Mouse (Mus musculus) midbrain, embryonic 10.5 days (tissue): Measurements from ENCODE around the gene Sfswap. TPM values are rescaled to one million over a fixed set of nuclear protein-coding genes. Genes with fewer than 3 reads are reported as not detected.

Experiments used
- DNase-seq: peaks from one replicate; pipeline ENCODE4 v3.0.0-alpha.2; 2017; ENCODE audit warnings: low spot score
- H3K27ac ChIP-seq: fragments of 300-500 bp; sonication (generic); replicated peaks from 2 replicates; pipeline ENCODE4 v1.5.1; 2016; ENCODE audit warnings: mild to moderate bottlenecking
- H3K27me3 ChIP-seq: fragments of 300-500 bp; sonication (generic); 2 replicates; pipeline ENCODE4 v1.6.1; 2016; ENCODE audit warnings: low read depth, mild to moderate bottlenecking; ENCODE audit not compliant: poor library complexity, severe bottlenecking
- H3K36me3 ChIP-seq: fragments of 300-500 bp; sonication (generic); 2 replicates; pipeline ENCODE4 v1.6.1; 2016; ENCODE audit warnings: mild to moderate bottlenecking, moderate library complexity
- H3K4me1 ChIP-seq: fragments of 300-500 bp; sonication (generic); 2 replicates; pipeline ENCODE4 v1.6.1; 2016
- H3K4me3 ChIP-seq: fragments of 300-500 bp; sonication (generic); 2 replicates; pipeline ENCODE4 v1.5.1; 2016; ENCODE audit warnings: mild to moderate bottlenecking, moderate library complexity
- H3K9me3 ChIP-seq: fragments of 300-500 bp; sonication (generic); replicated peaks from 2 replicates; pipeline ENCODE4 v1.6.1; 2016; ENCODE audit warnings: mild to moderate bottlenecking
- WGBS: fragments of 180-500 bp; shearing (Covaris S2); methylation state at CpG from one replicate; pipeline ENCODE4 v1.1.7; 2016; 5-methylcytosine and 5-hydroxymethylcytosine counted together
- polyA plus RNA-seq: library from polyadenylated mRNA; unstranded; fragments of >200 nt; fragmentation: Nextera tagmentation; extraction: Ambion mirVana; gene quantifications from 2 replicates; pipeline ENCODE4 v1.2.1, GENCODE M21; 2016

Gene Sfswap
- polyA plus RNA-seq, 1 experiment from 2014 or later: 35.1 TPM

DNA sequence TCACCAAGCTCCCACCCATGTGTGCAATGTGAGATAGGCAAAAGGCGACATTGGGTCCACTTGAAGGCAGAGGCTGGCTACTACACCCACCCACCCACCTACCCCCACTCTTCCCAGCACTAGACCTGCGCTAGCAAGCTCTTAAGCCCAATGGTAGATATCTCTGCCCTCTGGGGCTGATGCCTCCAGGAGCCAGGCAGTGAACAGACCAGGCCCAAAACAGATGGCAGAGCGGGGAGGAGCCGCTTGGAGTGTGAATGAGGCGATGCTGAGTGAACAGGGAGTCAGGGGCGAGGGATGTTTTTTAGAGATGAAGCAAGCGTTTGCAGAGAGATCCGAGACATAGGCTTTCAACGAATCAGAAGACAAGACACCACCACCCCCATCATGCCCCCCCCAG, 79.6 kb downstream of the Sfswap start:
- 82% methylated on average over 9 of the region's 9 CpGs for WGBS
- no peaks in the 10 kb centered on the region for H3K9me3 ChIP-seq
- H3K4me1 ChIP-seq: peaks cover 29% of the 10 kb centered on the region
- no peaks in the 10 kb centered on the region for H3K36me3 ChIP-seq
- H3K4me3 ChIP-seq: no peak overlapping the region
- no peak overlapping the region for H3K27ac ChIP-seq
- peaks cover 51% of the 10 kb centered on the region for H3K27me3 ChIP-seq
- no peak for DNase-seq

DNA sequence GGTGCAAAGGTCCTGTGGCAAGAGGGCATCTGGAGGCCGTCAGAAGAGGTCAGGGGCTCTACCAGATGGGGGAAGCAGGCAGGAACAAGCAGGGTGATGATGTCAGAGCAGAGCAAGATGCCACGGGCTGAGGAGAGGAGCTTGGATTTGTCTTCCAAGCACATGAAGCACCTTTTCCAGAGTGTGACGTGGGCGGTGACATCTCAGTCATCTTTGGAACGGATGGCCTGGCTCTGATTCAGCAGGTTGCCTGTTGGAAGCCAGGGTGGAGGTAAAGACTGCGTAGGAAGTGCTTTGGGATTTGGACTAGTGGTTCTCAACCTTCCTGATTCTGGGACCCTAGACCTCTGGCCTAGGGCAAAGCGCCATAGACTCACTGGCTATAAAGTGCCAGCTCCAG, 80.0 kb downstream of the Sfswap start:
- Histone ChIP-seq H3K4me1 (peaks cover 31% of the 10 kb centered on the region), H3K9me3 (no peaks in the 10 kb centered on the region), H3K4me3 (no peak overlapping the region), H3K36me3 (no peaks in the 10 kb centered on the region), H3K27me3 (peaks cover 55% of the 10 kb centered on the region), H3K27ac (no peak overlapping the region)
- WGBS: 81% methylated on average over 7 of the region's 7 CpGs
- DNase-seq: no peak

DNA sequence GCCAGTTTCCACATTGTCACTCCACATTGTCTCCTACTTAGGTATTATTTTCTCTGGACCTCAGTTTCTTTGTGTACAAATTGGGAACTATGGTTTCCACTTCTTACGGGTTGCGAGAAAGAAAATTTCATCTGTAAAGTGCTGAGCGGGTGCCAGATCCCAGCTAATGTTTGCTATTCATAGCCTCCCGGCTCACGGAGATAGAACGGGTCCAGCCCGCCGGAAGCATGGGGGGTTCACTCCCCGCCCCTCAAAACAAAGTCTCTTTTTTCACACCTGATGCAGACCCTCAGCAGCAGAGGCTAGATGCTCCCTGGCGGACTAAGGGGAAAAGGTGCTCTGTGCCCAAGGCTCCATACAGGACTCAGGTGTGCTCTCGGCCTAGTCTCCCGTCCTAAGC, 82.3 kb downstream of the Sfswap start:
- 7% methylated on average over 12 of the region's 12 CpGs for whole genome bisulfite sequencing
- H3K36me3 ChIP-seq: no peaks in the 10 kb centered on the region
- peak overlapping the region; percentile 84 for H3K4me3 ChIP-seq
- peak overlapping the region; percentile 85 for H3K27ac ChIP-seq
- peaks cover 44% of the 10 kb centered on the region for H3K4me1 ChIP-seq
- H3K9me3 ChIP-seq: no peaks in the 10 kb centered on the region
- DNase-seq: no peak
- peaks cover 73% of the 10 kb centered on the region for H3K27me3 ChIP-seq

DNA sequence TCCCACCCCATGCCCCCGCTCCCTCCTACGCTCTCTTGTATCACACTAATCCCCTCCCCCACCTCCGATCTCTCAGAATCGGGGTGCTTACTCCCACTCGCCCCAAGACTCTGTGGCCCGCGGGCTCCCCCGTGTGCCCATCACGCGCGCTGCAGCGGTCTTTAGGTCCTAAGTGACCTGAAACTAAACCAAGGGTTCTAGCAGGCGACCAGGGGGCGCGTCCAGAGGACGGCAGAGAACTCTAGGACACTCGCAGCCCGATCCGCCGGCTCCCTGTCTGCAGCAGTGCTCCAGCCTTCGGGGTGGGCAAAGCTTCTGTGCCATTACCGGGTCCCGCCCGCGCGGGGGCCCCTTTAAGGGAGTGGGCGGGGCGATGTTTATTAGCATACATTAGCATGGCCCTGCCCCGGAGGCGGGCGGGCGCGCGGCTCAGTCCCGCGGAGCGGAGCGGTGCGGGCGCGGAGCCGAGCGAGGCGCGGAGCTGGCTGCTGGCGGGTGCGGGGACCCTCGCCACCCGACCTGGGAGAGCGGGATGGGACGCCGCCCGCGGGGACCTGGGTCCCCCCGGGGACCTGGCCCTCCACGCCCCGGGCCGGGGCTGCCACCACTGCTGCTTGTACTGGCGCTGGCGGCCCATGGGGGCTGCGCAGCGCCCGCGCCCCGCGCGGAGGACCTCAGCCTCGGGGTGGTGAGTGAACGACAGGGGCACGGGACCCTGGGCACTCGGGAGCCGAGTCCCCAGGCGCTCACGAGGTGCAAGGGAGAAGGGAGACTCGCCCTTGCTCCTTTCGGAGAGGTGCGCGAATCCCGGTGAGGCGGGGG, 83.0 kb downstream of the Sfswap start, which contains the start of gene Mmp17:
TSS of gene Mmp17 (plus strand) at position 409 of the 822 bp plus-strand sequence.
- Histone ChIP-seq H3K27ac (peak within 1 kb of the TSS; percentile 85), H3K36me3 (no peaks in the 10 kb centered on the region), H3K27me3 (peaks cover 80% of the 10 kb centered on the region), H3K4me1 (peaks cover 44% of the 10 kb centered on the region), H3K4me3 (peak within 1 kb of the TSS; percentile 84), H3K9me3 (no peaks in the 10 kb centered on the region)
- DNase-seq: peak; percentile 89
- WGBS: under 1% methylated on average over 80 of the region's 80 CpGs

DNA sequence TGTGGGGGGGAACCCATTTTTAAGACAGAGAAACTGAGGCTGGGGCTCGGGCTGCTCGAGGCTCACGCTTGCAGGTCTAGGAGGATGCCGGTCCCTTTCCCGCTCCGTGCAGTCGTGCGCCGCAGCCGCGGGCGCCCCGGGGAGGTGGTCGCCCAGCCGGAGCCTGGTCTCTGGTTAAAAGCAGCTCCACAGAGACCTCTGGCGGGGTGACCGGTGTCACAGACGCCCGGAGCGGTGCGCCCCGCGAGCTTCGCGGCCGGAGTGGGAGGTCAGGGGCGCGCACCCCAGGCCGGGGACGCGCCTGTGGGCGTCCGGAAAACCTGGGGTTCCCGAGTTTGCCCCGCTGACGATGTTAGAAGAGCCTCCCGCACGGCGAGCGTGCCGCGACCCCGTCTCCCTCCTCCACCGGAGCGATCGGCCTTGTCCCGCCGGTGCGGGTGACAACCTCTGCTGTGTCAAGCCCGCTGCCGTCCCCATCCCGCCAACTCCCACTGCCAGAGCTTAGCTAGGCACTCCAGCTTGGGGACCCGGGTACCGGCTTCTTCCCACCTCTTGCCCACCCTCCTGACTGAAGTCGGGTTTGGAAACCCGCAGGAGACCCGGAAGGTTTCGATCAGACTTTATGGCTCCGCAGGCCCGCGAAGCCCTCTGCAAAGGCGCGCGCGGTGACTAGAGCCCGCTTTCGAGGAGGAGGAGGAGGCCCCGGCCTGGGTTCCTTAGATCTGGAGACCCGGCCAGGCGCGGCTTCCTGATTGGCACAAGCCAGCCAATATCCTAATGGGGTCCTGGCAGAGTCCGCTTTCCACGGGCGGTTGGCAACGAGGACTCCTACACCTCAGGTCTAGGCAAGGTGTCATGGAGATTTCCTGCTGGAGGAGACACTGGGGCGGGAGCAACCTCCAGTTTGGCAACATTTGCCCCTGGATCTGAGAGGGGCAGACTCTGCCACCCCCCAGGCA, 83.8 kb downstream of the Sfswap start:
- Histone ChIP-seq H3K4me3 (peak overlapping the region; percentile 84), H3K27me3 (peaks cover 84% of the 10 kb centered on the region), H3K9me3 (no peaks in the 10 kb centered on the region), H3K4me1 (peaks cover 44% of the 10 kb centered on the region), H3K36me3 (no peaks in the 10 kb centered on the region), H3K27ac (peak overlapping the region; percentile 85)
- DNase-seq: peak; percentile 65
- under 1% methylated on average over 76 of the region's 76 CpGs for WGBS

DNA sequence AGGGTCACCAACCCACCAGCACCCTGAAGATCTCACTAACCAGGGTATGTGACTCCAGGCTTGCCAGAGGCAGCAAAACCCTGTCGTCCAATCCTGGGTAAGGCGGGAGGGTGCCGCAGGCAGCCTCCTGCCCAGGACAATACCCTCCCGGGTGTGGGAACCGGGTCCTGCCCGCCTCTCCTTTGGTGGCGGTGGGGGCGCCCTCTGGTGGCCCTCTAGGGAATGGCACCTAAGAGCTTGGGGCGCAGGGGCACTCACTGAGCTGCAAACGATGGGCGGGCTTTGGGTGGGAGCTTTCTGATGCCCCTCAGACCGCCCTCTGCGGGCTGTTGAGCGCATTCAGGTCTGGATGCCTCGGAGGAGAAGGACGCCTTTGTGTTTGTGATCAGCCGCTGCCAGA, 85.0 kb downstream of the Sfswap start:
- Histone ChIP-seq H3K27me3 (peaks cover 79% of the 10 kb centered on the region), H3K36me3 (no peaks in the 10 kb centered on the region), H3K4me1 (peaks cover 49% of the 10 kb centered on the region), H3K4me3 (peak overlapping the region; percentile 84), H3K27ac (peak overlapping the region; percentile 78), H3K9me3 (no peaks in the 10 kb centered on the region)
- WGBS: under 1% methylated on average over 17 of the region's 17 CpGs
- peak; percentile 93 for DNase-seq

DNA sequence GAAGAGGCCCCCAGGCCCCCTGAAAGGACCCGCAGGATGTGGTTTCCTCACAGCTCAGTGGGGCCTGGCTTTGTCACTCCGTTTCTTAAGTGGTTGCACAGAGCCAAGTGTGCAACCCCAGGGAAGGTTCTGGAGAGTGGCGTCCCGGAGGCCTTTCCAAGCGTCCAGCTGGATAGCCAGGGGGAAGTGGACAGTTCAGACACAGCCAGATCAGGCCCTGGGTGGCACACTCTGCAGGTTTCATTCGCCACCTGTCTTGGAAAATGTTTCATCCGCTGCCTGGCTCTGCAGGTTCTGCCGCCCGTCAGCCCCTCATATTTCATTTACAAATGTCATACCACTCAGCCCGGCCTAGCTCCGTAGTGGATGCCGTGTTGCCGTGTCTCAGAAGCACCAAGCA, 85.5 kb downstream of the Sfswap start:
- peak overlapping the region; percentile 78 for H3K27ac ChIP-seq
- H3K9me3 ChIP-seq: no peaks in the 10 kb centered on the region
- peaks cover 74% of the 10 kb centered on the region for H3K27me3 ChIP-seq
- H3K4me1 ChIP-seq: peaks cover 54% of the 10 kb centered on the region
- WGBS: 53% methylated on average over 13 of the region's 13 CpGs
- H3K4me3 ChIP-seq: peak overlapping the region; percentile 84
- no peak for DNase-seq
- H3K36me3 ChIP-seq: no peaks in the 10 kb centered on the region

DNA sequence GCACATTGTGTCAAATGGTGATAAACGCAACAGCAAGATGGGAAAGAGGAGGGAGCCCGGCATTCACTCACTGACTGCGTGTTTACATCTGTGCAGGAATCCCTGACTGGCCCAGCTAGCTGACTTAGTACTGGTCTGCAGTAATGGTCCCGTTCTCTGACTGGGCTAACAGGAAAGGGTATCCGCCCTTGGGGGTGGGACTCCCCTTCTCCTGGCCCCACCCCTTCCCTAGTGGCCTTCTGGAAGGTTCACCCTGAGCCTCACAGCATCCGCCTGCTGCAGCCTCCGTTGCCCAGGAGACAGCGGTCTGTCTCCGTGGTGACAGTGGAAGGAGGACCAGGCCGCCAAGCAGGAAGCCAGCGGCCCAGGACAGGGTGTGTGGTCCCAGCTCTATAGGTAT, 89.9 kb downstream of the Sfswap start:
- H3K4me3 ChIP-seq: peak overlapping the region; percentile 9; the same call in 1 of the 2 replicates
- 8% methylated on average over 11 of the region's 11 CpGs for WGBS
- peaks cover 33% of the 10 kb centered on the region for H3K27me3 ChIP-seq
- peaks cover 29% of the 10 kb centered on the region for H3K4me1 ChIP-seq
- H3K36me3 ChIP-seq: peaks cover 10% of the 10 kb centered on the region; the same call in 1 of the 2 replicates
- no peak overlapping the region for H3K27ac ChIP-seq
- peak; percentile 57 for DNase-seq
- no peaks in the 10 kb centered on the region for H3K9me3 ChIP-seq

DNA sequence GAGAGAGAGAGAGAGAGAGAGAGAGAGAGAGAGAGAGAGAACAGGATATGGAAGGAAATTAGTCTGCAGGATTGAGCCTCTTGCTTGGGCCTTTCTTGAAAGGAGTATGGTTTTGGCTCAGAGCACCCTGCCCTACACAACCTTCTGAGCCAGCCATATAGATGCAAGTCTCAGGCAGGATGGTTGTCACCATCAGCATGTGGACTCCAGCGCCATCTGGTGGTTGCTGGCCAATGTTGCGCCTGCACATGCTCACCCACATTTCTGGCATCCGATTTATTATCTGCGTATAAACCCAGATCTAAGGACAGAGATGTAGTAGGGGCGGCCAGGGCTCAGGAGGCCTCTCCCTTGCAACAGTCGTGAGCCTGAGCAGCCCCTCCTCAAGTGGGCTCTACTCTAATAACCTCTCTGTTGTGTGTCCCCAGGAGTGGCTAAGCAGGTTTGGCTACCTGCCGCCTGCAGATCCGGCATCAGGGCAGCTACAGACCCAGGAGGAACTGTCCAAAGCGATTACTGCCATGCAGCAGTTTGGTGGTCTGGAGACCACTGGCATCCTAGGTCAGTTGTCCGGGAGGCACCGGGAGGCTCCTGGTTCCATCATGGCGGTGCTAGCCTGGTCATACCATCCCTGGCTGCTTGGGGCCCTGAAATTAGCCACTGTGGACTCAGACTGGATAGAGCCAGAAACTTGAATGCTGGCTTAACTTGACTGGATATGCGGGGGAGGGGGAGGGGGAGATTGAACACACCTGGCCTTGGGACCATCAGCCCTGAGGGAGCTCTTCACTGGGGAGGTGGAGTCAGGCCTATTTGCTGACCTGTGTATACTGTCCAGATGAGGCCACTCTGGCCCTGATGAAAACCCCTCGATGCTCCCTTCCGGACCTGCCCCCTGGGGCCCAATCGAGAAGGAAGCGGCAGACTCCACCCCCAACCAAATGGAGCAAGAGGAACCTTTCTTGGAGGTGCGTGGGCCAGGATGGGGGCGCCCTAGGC, 93.4 kb downstream of the Sfswap start:
- WGBS: 44% methylated on average over 19 of the region's 19 CpGs
- Histone ChIP-seq H3K36me3 (peaks cover 34% of the 10 kb centered on the region), H3K9me3 (0 out of 2 replicates have a peak, but pooled peaks cover 2% of the 10 kb centered on the region), H3K4me1 (peaks cover 16% of the 10 kb centered on the region), H3K4me3 (no peak overlapping the region), H3K27ac (no peak overlapping the region), H3K27me3 (0 out of 2 replicates have a peak, but pooled peaks cover 3% of the 10 kb centered on the region)
- peak; percentile 83 for DNase-seq

DNA sequence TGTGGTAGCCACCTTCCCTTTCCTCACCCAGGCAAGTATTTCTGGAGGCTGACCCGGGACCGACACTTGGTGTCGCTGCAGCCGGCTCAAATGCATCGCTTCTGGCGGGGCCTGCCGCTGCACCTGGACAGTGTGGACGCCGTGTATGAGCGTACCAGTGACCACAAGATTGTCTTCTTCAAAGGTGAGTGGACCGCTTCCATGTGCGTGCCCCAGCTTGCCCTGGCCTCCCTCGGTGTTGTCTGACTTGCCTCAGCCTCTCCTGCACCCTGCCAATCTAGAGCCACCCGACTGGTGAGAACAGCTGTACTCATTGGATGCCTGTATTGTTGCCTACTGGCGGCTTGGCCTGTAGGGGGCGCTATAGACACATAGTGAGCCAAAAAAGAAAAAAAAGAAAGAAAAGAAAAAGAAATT, 101.1 kb downstream of the Sfswap start:
- Histone ChIP-seq H3K27me3 (no peaks in the 10 kb centered on the region), H3K36me3 (peaks cover 51% of the 10 kb centered on the region), H3K27ac (no peak overlapping the region), H3K9me3 (0 out of 2 replicates have a peak, but pooled peaks cover 2% of the 10 kb centered on the region), H3K4me1 (no peaks in the 10 kb centered on the region), H3K4me3 (peak overlapping the region; percentile 33)
- WGBS: 38% methylated on average over 16 of the region's 16 CpGs
- DNase-seq: peak; percentile 33

DNA sequence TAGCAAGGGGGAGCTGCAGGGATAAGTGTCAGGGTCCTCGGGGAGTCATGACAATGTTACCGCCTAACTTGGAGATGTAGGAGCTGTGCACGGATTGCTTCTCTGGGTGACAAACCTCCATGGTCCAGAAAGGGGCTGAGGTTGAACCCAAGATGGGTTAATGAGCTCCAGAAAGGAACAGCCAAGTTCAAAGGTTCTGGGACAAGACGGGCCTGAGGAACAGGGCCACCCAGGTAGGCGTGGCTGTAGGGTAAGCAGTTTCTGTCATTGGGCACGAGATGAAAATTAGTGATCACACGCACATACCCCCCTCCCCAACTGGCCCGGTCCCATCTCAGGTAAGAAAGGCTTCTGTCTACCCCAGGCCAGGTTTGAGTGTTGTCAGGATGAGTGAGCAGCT, 106.5 kb downstream of the Sfswap start:
- Histone ChIP-seq H3K36me3 (peaks cover 25% of the 10 kb centered on the region), H3K4me1 (no peaks in the 10 kb centered on the region), H3K27me3 (no peaks in the 10 kb centered on the region), H3K27ac (no peak overlapping the region), H3K9me3 (no peaks in the 10 kb centered on the region), H3K4me3 (no peak overlapping the region)
- DNase-seq: no peak
- WGBS: 87% methylated on average over 8 of the region's 8 CpGs
